Mouse (Mus musculus) CH12.LX (cell line): ENCODE measurements around the gene Immt.

Experiments
- CHD2 ChIP-seq: IDR thresholded peaks from 2 replicates; pipeline ENCODE4 v1.6.1; 2011; ENCODE audit warnings: low read length, improper control_type of control experiment
- CTCF ChIP-seq, 2 experiments: IDR thresholded peaks in 1 of 2; conservative IDR thresholded peaks in 1 of 2; 2 replicates each; pipeline ENCODE4 v1.5.1; 2011 to 2012; ENCODE audit warnings: low read depth in 2 of 2, low read length in 2 of 2, improper control_type of control experiment in 1 of 2, inconsistent platforms in 1 of 2, mild to moderate bottlenecking in 1 of 2, moderate library complexity in 1 of 2
- E2F4 ChIP-seq: IDR thresholded peaks from 2 replicates; pipeline ENCODE4 v1.6.1; 2011; ENCODE audit warnings: low read depth, low read length, improper control_type of control experiment; ENCODE audit not compliant: insufficient replicate concordance
- EP300 ChIP-seq: IDR thresholded peaks from 2 replicates; pipeline ENCODE4 v1.6.1; 2011; ENCODE audit warnings: low read length, improper control_type of control experiment
- ETS1 ChIP-seq: conservative IDR thresholded peaks from 2 replicates; pipeline ENCODE4 v1.6.1; 2012; ENCODE audit warnings: low read depth, mild to moderate bottlenecking, inconsistent platforms, low read length, improper control_type of control experiment, moderate library complexity
- GABPA ChIP-seq: IDR thresholded peaks from 2 replicates; pipeline ENCODE4 v1.6.1; 2012; ENCODE audit warnings: low read depth, low read length, improper control_type of control experiment, inconsistent platforms; ENCODE audit not compliant: insufficient replicate concordance
- HCFC1 ChIP-seq: IDR thresholded peaks from 2 replicates; pipeline ENCODE4 v1.6.1; 2012; ENCODE audit warnings: low read depth, mild to moderate bottlenecking, inconsistent platforms, low read length, improper control_type of control experiment
- MAFK ChIP-seq: IDR thresholded peaks from 2 replicates; pipeline ENCODE4 v1.6.1; 2011; ENCODE audit warnings: low read length, improper control_type of control experiment; ENCODE audit not compliant: insufficient replicate concordance
- MEF2A ChIP-seq: IDR thresholded peaks from 2 replicates; pipeline ENCODE4 v1.6.1; 2014; ENCODE audit warnings: low read depth, mild to moderate bottlenecking, inconsistent platforms, low read length, improper control_type of control experiment, borderline replicate concordance
- NRF1 ChIP-seq: IDR thresholded peaks from 2 replicates; pipeline ENCODE4 v1.6.1; 2014; ENCODE audit warnings: low read depth, mild to moderate bottlenecking, inconsistent platforms, low read length, improper control_type of control experiment, moderate library complexity
- POLR2A ChIP-seq: IDR thresholded peaks from 2 replicates; pipeline ENCODE4 v1.6.1; 2011; ENCODE audit warnings: low read depth, mild to moderate bottlenecking, improper control_type of control experiment, low read length
- POLR2AphosphoS2 ChIP-seq: IDR thresholded peaks from 2 replicates; pipeline ENCODE4 v1.6.1; 2011; ENCODE audit warnings: low read depth, low read length, improper control_type of control experiment
- RCOR1 ChIP-seq: conservative IDR thresholded peaks from 2 replicates; pipeline ENCODE4 v1.6.1; 2012; ENCODE audit warnings: low read depth, mild to moderate bottlenecking, inconsistent platforms, low read length, improper control_type of control experiment
- TBP ChIP-seq: conservative IDR thresholded peaks from 2 replicates; pipeline ENCODE4 v1.6.1; 2011; ENCODE audit warnings: low read depth, low read length, improper control_type of control experiment

- TF ChIP-seq TBP, result no peak
- no peak for TF ChIP-seq POLR2A
- no peak for TF ChIP-seq CHD2
- peak in 1 of 2 experiments; percentile 30; a peak in 1 of 4 replicates for TF ChIP-seq CTCF (conservative IDR thresholded peaks at IDR 0.05 in 1 of 2, IDR thresholded peaks at IDR 0.05 in 1 of 2; ENCODE audit: low read depth in 2 of 2, low read length in 2 of 2)
- TF ChIP-seq MEF2A, result no peak
- no peak for TF ChIP-seq EP300
- no peak for TF ChIP-seq NRF1
- no peak for TF ChIP-seq POLR2AphosphoS2
- TF ChIP-seq GABPA, result no peak
- TF ChIP-seq ETS1, result no peak
- no peak for TF ChIP-seq HCFC1
- no peak for TF ChIP-seq MAFK
- TF ChIP-seq RCOR1, result no peak
- TF ChIP-seq E2F4, result no peak
Observed at GRCm38 (mm10) chr6:71868809-71869208, 37.7 kb downstream of the Immt start.
